Mouse (Mus musculus) thymus, adult 2 months (tissue): ENCODE results near the gene Fut8.

Experiments
- CTCF ChIP-seq: fragments of 200-500 bp; IDR thresholded peaks from 2 replicates; pipeline ENCODE4 v1.5.1; 2012; ENCODE audit warnings: mild to moderate bottlenecking, control low read depth, low read length, moderate library complexity, borderline replicate concordance; ENCODE audit not compliant: control insufficient read depth, poor library complexity, insufficient read depth; ENCODE audit errors: extremely low read depth
- POLR2A ChIP-seq: fragments of 200-500 bp; IDR thresholded peaks from 2 replicates; pipeline ENCODE4 v1.6.1; 2012; ENCODE audit warnings: mild to moderate bottlenecking, low read length, control low read depth, moderate library complexity; ENCODE audit not compliant: control insufficient read depth, poor library complexity, insufficient read depth; ENCODE audit errors: extremely low read depth

DNA sequence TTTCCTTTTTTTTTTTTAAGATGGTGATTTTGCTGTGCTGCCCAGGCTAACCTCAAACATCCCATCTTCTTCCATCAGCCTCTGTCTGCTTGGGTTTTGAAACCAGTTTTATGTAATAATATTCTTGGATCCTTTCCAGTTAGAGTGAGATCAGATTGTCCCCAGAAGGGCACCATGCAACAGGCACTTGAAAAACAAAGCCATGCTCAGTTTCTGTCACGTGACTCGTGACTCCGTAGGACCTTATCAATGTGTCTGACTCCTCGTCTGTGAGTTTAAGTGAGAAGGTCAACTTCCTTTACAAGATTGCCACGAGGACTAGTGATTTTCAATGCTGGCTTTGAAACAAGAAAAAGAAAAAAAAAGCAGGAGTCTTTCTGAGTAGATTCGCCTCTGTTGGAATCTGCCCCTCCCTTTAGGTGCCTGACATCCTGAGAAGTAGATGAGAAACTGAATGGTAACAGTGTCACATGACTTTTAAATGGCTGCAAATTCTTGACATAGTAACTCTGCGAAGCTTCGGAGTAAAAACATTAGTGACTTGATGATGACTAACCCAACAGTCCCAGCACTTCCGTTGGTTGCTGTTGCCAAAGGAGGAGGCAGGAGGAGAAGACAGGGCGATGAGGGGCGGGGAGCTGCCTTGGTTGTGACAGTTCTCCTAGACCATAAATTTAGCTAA, 21.3 kb upstream of the Fut8 start:
- TF ChIP-seq CTCF (no peak), POLR2A (no peak)
